Mouse (Mus musculus) liver, embryonic 12.5 days (tissue): Measurements from ENCODE around the gene Chrd. TPM values are rescaled to one million over a fixed set of nuclear protein-coding genes. Genes with fewer than 3 reads are reported as not detected.

Experiments used
- ATAC-seq: fragments of 200-750 bp; cut with Nextera tagmentation; 2 replicates; pipeline ENCODE4 v1.8.0; 2017; ENCODE audit warnings: moderate number of reproducible peaks, mild to moderate bottlenecking, moderate library complexity
- H3K27ac ChIP-seq: fragments of 300-500 bp; sonication (generic); 2 replicates; pipeline ENCODE4 v1.5.1; 2016; ENCODE audit warnings: mild to moderate bottlenecking
- H3K27me3 ChIP-seq: fragments of 300-500 bp; sonication (generic); replicated peaks from 2 replicates; pipeline ENCODE4 v1.6.1; 2016; ENCODE audit warnings: mild to moderate bottlenecking, moderate library complexity
- H3K36me3 ChIP-seq: fragments of 300-500 bp; sonication (generic); 2 replicates; pipeline ENCODE4 v1.6.1; 2016; ENCODE audit warnings: mild to moderate bottlenecking, moderate library complexity
- H3K4me1 ChIP-seq: fragments of 300-500 bp; sonication (generic); 2 replicates; pipeline ENCODE4 v1.6.1; 2016
- H3K4me2 ChIP-seq: fragments of 300-500 bp; sonication (generic); 2 replicates; pipeline ENCODE4 v1.6.1; 2016; ENCODE audit warnings: mild to moderate bottlenecking, moderate library complexity
- H3K4me3 ChIP-seq: fragments of 300-500 bp; sonication (generic); 2 replicates; pipeline ENCODE4 v1.5.1; 2016; ENCODE audit warnings: mild to moderate bottlenecking, moderate library complexity
- H3K9ac ChIP-seq: fragments of 300-500 bp; sonication (generic); 2 replicates; pipeline ENCODE4 v1.6.1; 2016; ENCODE audit warnings: mild to moderate bottlenecking, moderate library complexity
- H3K9me3 ChIP-seq: fragments of 300-500 bp; sonication (generic); replicated peaks from 2 replicates; pipeline ENCODE4 v1.6.1; 2016; ENCODE audit warnings: mild to moderate bottlenecking, moderate library complexity
- WGBS: fragments of 180-500 bp; shearing (Covaris S2); methylation state at CpG from one replicate; pipeline ENCODE4 v1.1.7; 2016; ENCODE audit not compliant: insufficient replicate concordance; 5-methylcytosine and 5-hydroxymethylcytosine counted together
- polyA plus RNA-seq: library from polyadenylated mRNA; unstranded; fragments of >200 nt; fragmentation: Nextera tagmentation; extraction: Ambion mirVana; gene quantifications from 2 replicates; pipeline ENCODE4 v1.2.1, GENCODE M21; 2016

The Chrd gene
- polyA plus RNA-seq, 1 experiment from 2014 or later, result 0.54 TPM

GRCm38 (mm10) chr16:20702522-20702893 lies 30.4 kb upstream of the Chrd start:
- 6% methylated on average over 8 of the region's 8 CpGs for WGBS
- peak overlapping the region; percentile 65 for H3K4me2 ChIP-seq
- H3K4me1 ChIP-seq, result peaks cover 64% of the 10 kb centered on the region
- H3K9ac ChIP-seq, result peak overlapping the region; percentile 52
- peak; percentile 83 for ATAC-seq
- H3K36me3 ChIP-seq, result peaks cover 27% of the 10 kb centered on the region
- peak overlapping the region; percentile 94 for H3K27ac ChIP-seq
- H3K27me3 ChIP-seq, result peaks cover 25% of the 10 kb centered on the region
- no peaks in the 10 kb centered on the region for H3K9me3 ChIP-seq
- peak overlapping the region; percentile 29; the same call in 1 of the 2 replicates for H3K4me3 ChIP-seq

- no peak for ATAC-seq
- Histone ChIP-seq H3K27me3 (peaks cover 22% of the 10 kb centered on the region), H3K4me3 (peak overlapping the region; percentile 29), H3K9ac (peak overlapping the region; percentile 67), H3K4me2 (peak overlapping the region; percentile 65), H3K36me3 (peaks cover 33% of the 10 kb centered on the region), H3K4me1 (peaks cover 70% of the 10 kb centered on the region), H3K9me3 (no peaks in the 10 kb centered on the region), H3K27ac (peak overlapping the region; percentile 94)
- 79% methylated on average over 10 of the region's 10 CpGs for WGBS
Measured at GRCm38 (mm10) chr16:20703071-20703470, 29.9 kb upstream of the Chrd start.

GRCm38 (mm10) chr16:20703699-20704400 lies 29.1 kb upstream of the Chrd start:
- peaks cover 40% of the 10 kb centered on the region for H3K36me3 ChIP-seq
- peak; percentile 79 for ATAC-seq
- H3K9ac ChIP-seq, result peak overlapping the region; percentile 67
- no peaks in the 10 kb centered on the region for H3K9me3 ChIP-seq
- peak overlapping the region; percentile 29 for H3K4me3 ChIP-seq
- H3K27me3 ChIP-seq, result peaks cover 14% of the 10 kb centered on the region
- H3K4me2 ChIP-seq, result peak overlapping the region; percentile 65
- H3K4me1 ChIP-seq, result peaks cover 74% of the 10 kb centered on the region
- H3K27ac ChIP-seq, result peak overlapping the region; percentile 94
- WGBS, result 36% methylated on average over 6 of the region's 6 CpGs

- peaks cover 93% of the 10 kb centered on the region for H3K4me1 ChIP-seq
Measured at GRCm38 (mm10) chr16:20705786-20706185, 27.1 kb upstream of the Chrd start.

GRCm38 (mm10) chr16:20706407-20707055 lies 26.4 kb upstream of the Chrd start:
- 73% methylated on average over 2 of the region's 2 CpGs for WGBS
- Histone ChIP-seq H3K27me3 (no peaks in the 10 kb centered on the region), H3K4me2 (peak overlapping the region; percentile 51), H3K9ac (peak overlapping the region; percentile 61), H3K27ac (peak overlapping the region; percentile 94), H3K36me3 (peaks cover 67% of the 10 kb centered on the region), H3K9me3 (no peaks in the 10 kb centered on the region), H3K4me3 (no peak overlapping the region), H3K4me1 (peaks cover 97% of the 10 kb centered on the region)
- ATAC-seq, result peak; percentile 48

More at GRCm38 (mm10) chr16:20705786-20706185, 27.1 kb upstream of the Chrd start:
- ATAC-seq, result no peak
- H3K36me3 ChIP-seq, result peaks cover 60% of the 10 kb centered on the region
- H3K4me3 ChIP-seq, result no peak overlapping the region
- peak overlapping the region; percentile 61; the same call in 1 of the 2 replicates for H3K9ac ChIP-seq
- H3K27me3 ChIP-seq, result no peaks in the 10 kb centered on the region
- no peaks in the 10 kb centered on the region for H3K9me3 ChIP-seq
- peak overlapping the region; percentile 94 for H3K27ac ChIP-seq
- WGBS, result 39% methylated on average over 3 of the region's 3 CpGs
- H3K4me2 ChIP-seq, result no peak overlapping the region

- H3K4me1 ChIP-seq, result peaks cover 97% of the 10 kb centered on the region
- ATAC-seq, result no peak
- 85% methylated on average over 21 of the region's 21 CpGs for WGBS
- peaks cover 80% of the 10 kb centered on the region for H3K36me3 ChIP-seq
- peak overlapping the region; percentile 94; the same call in 1 of the 2 replicates for H3K27ac ChIP-seq
- no peaks in the 10 kb centered on the region for H3K9me3 ChIP-seq
- H3K9ac ChIP-seq, result no peak overlapping the region
- H3K27me3 ChIP-seq, result no peaks in the 10 kb centered on the region
- no peak overlapping the region for H3K4me3 ChIP-seq
- H3K4me2 ChIP-seq, result no peak overlapping the region
Measured at GRCm38 (mm10) chr16:20708220-20708938, 24.5 kb upstream of the Chrd start.

- Histone ChIP-seq H3K4me1 (peaks cover 97% of the 10 kb centered on the region), H3K4me2 (no peak overlapping the region), H3K9me3 (no peaks in the 10 kb centered on the region), H3K36me3 (peaks cover 84% of the 10 kb centered on the region), H3K27me3 (no peaks in the 10 kb centered on the region), H3K9ac (no peak overlapping the region), H3K4me3 (no peak overlapping the region), H3K27ac (no peak overlapping the region; the same call in 1 of the 2 replicates)
- ATAC-seq, result no peak
- 71% methylated on average over 19 of the region's 19 CpGs for WGBS
Measured at GRCm38 (mm10) chr16:20708939-20709734, 23.8 kb upstream of the Chrd start.

GRCm38 (mm10) chr16:20710370-20710769 lies 22.6 kb upstream of the Chrd start:
- H3K27ac ChIP-seq, result peak overlapping the region; percentile 52
- ATAC-seq, result no peak
- no peaks in the 10 kb centered on the region for H3K9me3 ChIP-seq
- H3K4me2 ChIP-seq, result no peak overlapping the region
- H3K27me3 ChIP-seq, result no peaks in the 10 kb centered on the region
- H3K36me3 ChIP-seq, result peaks cover 81% of the 10 kb centered on the region
- no peak overlapping the region for H3K4me3 ChIP-seq
- peaks cover 97% of the 10 kb centered on the region for H3K4me1 ChIP-seq
- 90% methylated on average over 11 of the region's 11 CpGs for WGBS
- no peak overlapping the region for H3K9ac ChIP-seq

GRCm38 (mm10) chr16:20710810-20711209 lies 22.1 kb upstream of the Chrd start:
- H3K9me3 ChIP-seq, result no peaks in the 10 kb centered on the region
- no peak overlapping the region for H3K9ac ChIP-seq
- H3K36me3 ChIP-seq, result peaks cover 77% of the 10 kb centered on the region
- no peak overlapping the region for H3K4me3 ChIP-seq
- ATAC-seq, result no peak
- peak overlapping the region; percentile 52 for H3K27ac ChIP-seq
- no peak overlapping the region for H3K4me2 ChIP-seq
- H3K4me1 ChIP-seq, result peaks cover 96% of the 10 kb centered on the region
- no peaks in the 10 kb centered on the region for H3K27me3 ChIP-seq
- 59% methylated on average over 4 of the region's 4 CpGs for WGBS

- H3K27ac ChIP-seq, result peak overlapping the region; percentile 91
- peaks cover 64% of the 10 kb centered on the region for H3K36me3 ChIP-seq
- H3K4me1 ChIP-seq, result peaks cover 95% of the 10 kb centered on the region
- peak overlapping the region; percentile 84; the same call in 1 of the 2 replicates for H3K9ac ChIP-seq
- peak overlapping the region; percentile 97 for H3K4me2 ChIP-seq
- 73% methylated on average over 9 of the region's 9 CpGs for WGBS
- no peak for ATAC-seq
- no peaks in the 10 kb centered on the region for H3K27me3 ChIP-seq
- no peak overlapping the region for H3K4me3 ChIP-seq
- no peaks in the 10 kb centered on the region for H3K9me3 ChIP-seq
Measured at GRCm38 (mm10) chr16:20712190-20712589, 20.7 kb upstream of the Chrd start.

- Histone ChIP-seq H3K4me2 (peak overlapping the region; percentile 97), H3K9me3 (no peaks in the 10 kb centered on the region), H3K9ac (peak overlapping the region; percentile 84), H3K4me3 (peak overlapping the region; percentile 74), H3K27me3 (no peaks in the 10 kb centered on the region), H3K4me1 (peaks cover 90% of the 10 kb centered on the region), H3K36me3 (peaks cover 58% of the 10 kb centered on the region), H3K27ac (peak overlapping the region; percentile 91)
- ATAC-seq, result peak; percentile 46
- 28% methylated on average over 7 of the region's 7 CpGs for WGBS
Measured at GRCm38 (mm10) chr16:20712889-20713288, 20.0 kb upstream of the Chrd start.
